Mouse (Mus musculus) embryo, embryonic 9.5 days (tissue): ENCODE data around the gene Rnf215.
"Not testable (repeated sequence)": the region's sequence is repeated elsewhere in the genome, so short reads cannot be mapped to it uniquely, and the experiment has no call there.

Experiments
- DNase-seq: peaks from one replicate; pipeline ENCODE4 v3.0.0-alpha.2; 2017; ENCODE audit errors: extremely low spot score

Rnf215 gene

DNA sequence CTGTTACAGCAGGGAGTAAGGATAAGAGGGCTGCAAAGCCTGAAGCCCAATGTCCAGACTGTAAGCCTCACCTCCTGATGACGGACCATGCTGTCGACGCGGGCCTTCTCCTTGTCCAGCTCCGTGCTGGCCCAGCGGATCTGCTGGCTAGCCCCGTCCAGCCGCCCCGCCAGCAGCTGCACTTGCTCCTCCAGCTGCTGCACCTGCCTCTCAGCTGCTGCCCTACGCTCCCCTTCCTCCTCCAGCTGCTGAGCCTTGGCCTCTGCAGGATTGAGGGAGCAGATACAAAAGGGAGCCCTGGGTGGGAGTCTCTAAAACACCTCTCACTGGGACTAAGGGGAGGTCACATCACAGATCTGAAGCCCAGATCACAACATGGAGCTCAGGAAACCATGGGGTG is 12.1 kb downstream of the Rnf215 start:
- no peak for DNase-seq

DNA sequence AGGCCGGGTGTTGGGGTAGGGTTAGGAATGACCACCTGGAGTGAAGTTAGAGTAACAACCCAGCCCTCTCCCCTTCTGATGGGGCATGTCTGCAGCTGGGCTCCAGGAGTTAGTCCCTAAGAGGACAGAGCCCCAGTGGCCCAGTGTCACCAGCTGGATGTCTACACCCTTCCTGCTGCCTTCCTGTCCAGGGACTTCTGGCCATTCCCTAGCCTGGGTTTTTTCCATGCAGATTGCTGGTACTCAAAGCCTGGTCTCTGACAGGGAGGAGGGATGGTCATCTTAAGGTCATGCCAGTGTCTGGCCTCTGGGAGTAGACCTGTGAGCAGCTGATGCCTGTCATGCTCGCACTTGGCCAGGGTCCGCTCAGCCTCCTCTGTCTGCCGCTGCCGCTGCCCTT is 13.1 kb downstream of the Rnf215 start:
- no peak for DNase-seq

DNA sequence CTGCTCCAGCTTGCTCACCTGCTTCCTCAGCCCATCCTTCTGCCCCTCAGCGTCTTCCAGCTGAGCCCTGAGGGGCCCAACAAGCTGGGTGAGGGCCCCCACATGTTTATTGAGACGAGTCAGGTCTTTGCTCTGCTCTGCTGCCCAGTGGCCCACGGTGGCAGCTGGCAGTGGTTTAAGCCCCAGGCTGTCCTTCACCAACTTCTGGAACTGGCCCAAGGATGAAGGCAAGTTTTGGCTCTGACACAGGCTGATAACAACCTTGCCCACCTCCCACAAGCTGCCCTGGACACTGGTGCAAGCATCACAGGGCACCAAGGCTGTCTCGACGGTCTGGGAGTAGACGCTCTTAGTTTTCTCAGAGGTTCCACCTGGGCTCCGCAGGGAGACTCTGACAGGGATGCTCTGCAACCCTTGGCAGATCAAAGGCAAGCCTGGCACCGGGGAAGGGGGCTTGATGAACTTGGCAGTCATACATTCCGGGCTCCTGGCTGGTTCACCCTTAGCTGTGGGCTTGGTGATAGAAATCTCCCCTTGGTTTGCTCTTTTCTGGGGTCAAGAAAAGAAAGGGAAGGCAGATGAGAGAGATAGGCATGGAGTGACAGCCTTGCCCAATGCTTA is 13.6 kb downstream of the Rnf215 start:
- no peak for DNase-seq

GRCm38 (mm10) chr11:4149886-4150285 is 14.9 kb downstream of the Rnf215 start:
- no peak for DNase-seq

DNA sequence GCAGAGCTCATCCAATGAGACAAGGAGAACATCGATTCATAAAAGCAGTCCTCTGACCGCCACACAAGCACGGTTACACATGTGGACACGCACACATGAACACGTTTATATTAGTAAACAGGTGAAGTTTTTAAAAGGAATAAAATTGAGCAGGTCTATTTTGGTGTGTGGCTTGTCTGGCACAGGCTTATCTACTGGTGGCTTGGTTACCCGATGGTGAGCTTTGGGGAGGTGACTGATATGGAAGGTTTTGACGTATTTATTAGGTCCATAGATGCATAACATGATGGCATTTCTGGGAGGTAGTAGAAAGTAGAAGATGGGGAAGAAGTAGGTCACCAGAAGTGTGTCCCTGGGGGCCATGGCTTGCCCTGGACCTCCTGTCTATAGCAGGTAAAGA is 18.7 kb downstream of the Rnf215 start:
- no peak for DNase-seq

DNA sequence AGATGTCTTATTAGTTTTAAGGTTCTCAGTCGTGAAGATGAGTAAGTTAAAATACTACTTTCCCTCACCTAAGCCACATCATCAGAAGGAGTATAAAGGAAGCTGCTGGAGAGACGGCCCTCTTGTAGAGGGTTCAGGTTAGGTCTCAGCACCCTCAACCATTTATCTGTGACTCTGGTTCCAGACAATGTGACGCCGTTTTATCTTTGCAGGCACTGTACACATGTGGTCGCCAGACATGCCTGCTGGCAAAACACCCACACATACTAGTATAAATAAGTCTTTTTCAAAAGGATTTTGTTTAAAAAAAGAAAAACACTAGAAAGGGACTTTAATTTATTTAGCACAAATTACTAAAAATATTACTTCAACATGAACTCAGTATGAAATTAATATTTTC is 20.6 kb downstream of the Rnf215 start:
- no peak for DNase-seq

DNA sequence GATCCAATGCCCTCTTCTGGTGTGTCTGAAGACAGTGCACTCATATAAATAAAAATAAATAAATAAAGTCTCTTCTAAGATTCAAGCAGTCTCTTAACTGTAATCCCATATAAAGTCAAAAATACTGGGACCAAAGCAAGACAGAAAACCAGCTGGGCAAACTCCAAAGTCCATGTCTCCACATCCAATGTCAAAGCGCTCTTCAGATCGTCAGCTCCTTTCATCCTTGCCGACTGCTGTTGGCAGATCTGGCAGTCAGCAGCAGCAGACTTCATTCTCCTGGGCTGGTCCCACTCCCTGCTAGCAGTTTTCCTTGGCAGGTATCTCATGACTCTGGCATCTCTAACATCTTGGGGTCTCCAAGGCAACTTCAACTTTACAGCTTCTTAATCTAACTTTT is 23.7 kb downstream of the Rnf215 start:
- DNase-seq = no peak

- DNase-seq = peak; percentile 93
These were observed 25.1 kb downstream of the Rnf215 start, which contains the start of the genes Ccdc157 and Sf3a1 for GRCm38 (mm10) chr11:4159808-4160708. TSS of gene Ccdc157 (minus strand) at chr11:4160293. TSS of gene Sf3a1 (plus strand) at chr11:4160350.

- DNase-seq = no peak
These were observed 25.9 kb downstream of the Rnf215 start for GRCm38 (mm10) chr11:4160758-4161480.

DNA sequence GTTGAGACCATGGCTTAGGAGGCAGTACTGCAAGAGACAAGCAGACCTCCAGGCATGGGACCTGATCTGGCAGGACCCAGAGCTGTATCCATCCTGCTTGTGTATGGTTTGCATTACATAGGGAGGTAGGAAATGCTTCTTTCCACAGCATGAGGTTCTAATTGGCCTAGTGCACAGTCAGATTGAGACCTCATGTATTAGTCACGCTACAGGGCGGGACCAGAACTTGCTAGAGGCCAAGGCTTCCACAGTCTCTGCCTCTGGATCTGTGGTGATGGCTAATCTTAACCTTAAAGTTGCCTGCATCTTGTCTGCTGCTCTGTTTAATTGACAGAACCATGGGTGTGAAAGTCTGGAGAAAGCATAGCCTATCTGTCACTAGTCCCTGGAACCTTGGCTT is 29.7 kb downstream of the Rnf215 start:
- no peak for DNase-seq

GRCm38 (mm10) chr11:4166467-4167090 is 31.6 kb downstream of the Rnf215 start:
- no peak for DNase-seq

DNA sequence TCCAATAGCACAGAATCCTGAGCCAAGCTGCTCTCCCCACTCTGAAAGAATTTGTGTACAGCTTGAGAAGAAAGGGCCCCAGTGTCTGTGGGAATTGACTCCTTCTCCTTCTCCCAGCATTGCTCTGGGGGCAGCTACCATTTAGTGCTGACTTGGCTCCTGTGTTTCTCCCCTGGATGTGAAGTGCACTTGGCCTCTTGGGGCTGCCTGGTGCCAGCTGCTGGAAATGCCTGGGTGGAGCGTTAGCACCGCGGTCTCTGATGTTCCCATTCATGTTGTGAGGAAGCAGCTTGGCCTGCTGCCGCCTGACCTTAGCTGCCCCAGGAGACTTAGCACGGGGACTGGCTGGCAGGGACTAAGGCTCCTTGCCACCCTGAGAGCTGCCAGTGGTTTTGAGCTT is 39.6 kb downstream of the Rnf215 start:
- DNase-seq = no peak

- no peak for DNase-seq
These were observed 42.7 kb downstream of the Rnf215 start for GRCm38 (mm10) chr11:4177716-4178115.

GRCm38 (mm10) chr11:4182061-4182460 is 47.1 kb downstream of the Rnf215 start:
- DNase-seq = no peak

- DNase-seq = no peak
These were observed 48.5 kb downstream of the Rnf215 start for GRCm38 (mm10) chr11:4183511-4183910.

GRCm38 (mm10) chr11:4184251-4184952 is 49.4 kb downstream of the Rnf215 start:
- no peak for DNase-seq

GRCm38 (mm10) chr11:4185480-4185879 is 50.5 kb downstream of the Rnf215 start:
- DNase-seq = not testable (repeated sequence)

DNA sequence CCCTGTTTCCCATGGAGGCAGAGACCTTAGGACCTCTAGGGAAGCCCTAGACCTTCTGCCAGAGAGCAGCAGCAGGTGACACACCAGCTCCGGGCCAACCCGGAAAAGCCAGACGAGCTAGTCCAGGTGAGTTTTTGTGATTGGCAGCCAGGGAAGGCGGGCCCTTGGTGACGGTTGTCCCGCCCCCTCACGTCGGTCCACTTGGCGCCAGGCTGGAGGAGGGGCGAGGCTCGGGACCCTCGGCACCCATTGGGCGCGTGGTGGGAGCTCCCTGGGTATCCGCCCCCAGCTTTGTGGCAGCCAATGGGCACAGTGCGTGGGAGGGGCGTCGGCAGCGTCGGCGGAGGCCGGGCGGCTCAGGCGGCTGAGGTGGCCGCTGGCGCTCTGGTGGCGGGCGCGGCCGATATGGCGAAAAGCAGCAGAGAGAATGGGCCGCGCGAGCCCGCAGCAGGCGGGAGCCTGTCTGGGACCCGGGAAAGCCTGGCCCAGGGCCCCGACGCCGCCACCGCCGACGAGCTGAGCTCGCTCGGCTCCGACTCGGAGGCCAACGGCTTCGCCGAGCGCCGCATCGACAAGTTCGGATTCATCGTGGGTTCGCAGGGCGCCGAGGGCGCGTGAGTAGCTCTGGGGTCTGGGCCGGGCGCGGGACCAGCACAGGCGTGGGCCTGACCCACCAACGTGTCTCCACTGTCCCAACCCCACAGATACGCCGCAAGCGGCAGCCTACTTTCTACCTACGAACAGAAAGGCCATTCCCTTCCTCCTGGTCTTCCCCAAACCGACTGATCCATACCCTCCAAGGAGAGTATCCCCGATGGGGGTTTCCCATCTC is 51.7 kb downstream of the Rnf215 start, which contains the start of gene Tbc1d10a:
Gene Tbc1d10a (plus strand): TSS at position 304 of the 832 bp plus-strand sequence.
- peak; percentile 96 for DNase-seq

DNA sequence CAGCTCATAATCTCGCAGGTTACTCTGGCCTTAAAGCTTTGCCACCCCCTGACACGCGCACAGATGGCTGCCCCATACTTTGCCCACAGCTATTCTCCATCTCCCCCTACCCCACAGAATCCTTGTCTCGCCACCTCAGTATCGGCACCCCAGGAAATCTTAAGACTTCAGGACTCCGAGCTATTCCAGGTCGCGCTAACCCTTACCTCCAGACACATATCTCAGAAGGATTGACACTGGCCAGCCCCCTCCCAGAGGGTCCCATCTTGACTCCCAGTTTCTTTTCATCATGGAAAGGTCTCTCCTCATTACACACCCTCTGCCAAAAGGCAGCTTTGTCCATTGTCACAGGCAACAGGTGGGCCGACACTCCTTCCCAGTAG is 52.3 kb downstream of the Rnf215 start:
- no peak for DNase-seq

DNA sequence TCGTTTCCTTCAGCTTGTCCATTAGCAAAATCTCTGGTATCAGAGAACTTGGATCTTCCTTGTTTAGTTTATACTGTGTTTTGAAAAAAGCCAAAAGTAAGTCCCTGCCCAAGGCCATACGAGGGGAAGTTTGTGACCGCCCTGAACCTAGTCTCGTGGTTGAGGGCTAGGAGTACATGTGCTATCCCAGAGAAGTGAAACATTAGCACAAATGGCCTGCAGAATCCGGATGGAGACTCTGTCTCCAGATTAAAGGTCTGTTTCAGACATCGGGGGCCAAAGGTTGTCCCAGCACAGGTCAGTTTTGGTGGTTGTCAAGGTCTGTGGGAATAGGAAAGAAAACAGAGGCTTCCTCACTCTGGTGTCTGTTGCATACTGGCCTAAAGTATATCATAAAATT is 54.2 kb downstream of the Rnf215 start:
- no peak for DNase-seq
